Mouse (Mus musculus): Measurements from ENCODE around the gene Ablim2. TPM values are rescaled to one million over a fixed set of nuclear protein-coding genes. Genes with fewer than 3 reads are reported as not detected.

Gene Ablim2
- 10 to 100 TPM; 40.7 to 42.5 TPM for total RNA-seq (2021)
- long read RNA-seq, experiment 1, partial matches to known transcripts, result 1 of 12 reads
- long read RNA-seq, experiment 1, other reads (novel, unspliced or antisense), result 11 of 12 reads
- long read RNA-seq, experiment 2, partial matches to known transcripts, result 5 of 21 reads
- long read RNA-seq, experiment 2, other reads (novel, unspliced or antisense), result 16 of 21 reads

- Histone ChIP-seq H3K4me3 (peak within 1 kb of the TSS; percentile 94), H3K27ac (peak within 1 kb of the TSS; percentile 94)
- intact Hi-C loops (cut with DNase I), result loop anchor here (2.0 to 5.0 kb wide), 2 partner anchors 37 to 160 kb away; no protein-coding TSS in a partner anchor
- DNase-seq, result peak; percentile 96
- peak; percentile 19; the same call in 1 of the 2 replicates for TF ChIP-seq CTCF (IDR thresholded peaks at IDR 0.05)
Observed at GRCm38 (mm10) chr5:35757639-35758001, at the start of gene Ablim2. Gene Ablim2, plus strand, starts transcription at chr5:35757880.

GRCm38 (mm10) chr5:35710481-35710880 lies 47.2 kb upstream of the Ablim2 start:
- TF ChIP-seq CTCF (IDR thresholded peaks at IDR 0.05), result no peak
- intact Hi-C loops (cut with DNase I), result no loop called here
- DNase-seq, result no peak
- Histone ChIP-seq H3K27ac (no peak overlapping the region), H3K4me3 (no peak overlapping the region)

- DNase-seq, result no peak
- no peak for TF ChIP-seq CTCF (IDR thresholded peaks at IDR 0.05)
- intact Hi-C loops (cut with DNase I), result no loop called here
- H3K4me3 ChIP-seq, result no peak overlapping the region
- H3K27ac ChIP-seq, result no peak overlapping the region
Observed at GRCm38 (mm10) chr5:35710931-35711330, 46.7 kb upstream of the Ablim2 start.

- no peak for TF ChIP-seq CTCF (IDR thresholded peaks at IDR 0.05)
- H3K27ac ChIP-seq, result no peak overlapping the region
- no peak overlapping the region for H3K4me3 ChIP-seq
- intact Hi-C loops (cut with DNase I), result no loop called here
- DNase-seq, result no peak
Observed at GRCm38 (mm10) chr5:35712517-35712916, 45.2 kb upstream of the Ablim2 start.

- intact Hi-C loops (cut with DNase I), result loop anchor here (1.0 kb wide), 1 partner anchor 118 kb away; no protein-coding TSS in a partner anchor
- peak; percentile 84 for DNase-seq
- peak; percentile 80 for TF ChIP-seq CTCF (IDR thresholded peaks at IDR 0.05)
- H3K27ac ChIP-seq, result no peak overlapping the region; the same call in 1 of the 2 replicates
- H3K4me3 ChIP-seq, result no peak overlapping the region
Observed at GRCm38 (mm10) chr5:35713649-35714354, 43.9 kb upstream of the Ablim2 start.

GRCm38 (mm10) chr5:35717455-35717854 lies 40.2 kb upstream of the Ablim2 start:
- intact Hi-C loops (cut with DNase I), result loop anchor here (5.0 kb wide), 1 partner anchor 35 kb away; no protein-coding TSS in a partner anchor
- H3K27ac ChIP-seq, result no peak overlapping the region
- no peak overlapping the region for H3K4me3 ChIP-seq
- no peak for DNase-seq
- TF ChIP-seq CTCF (IDR thresholded peaks at IDR 0.05), result no peak

GRCm38 (mm10) chr5:35717946-35718345 lies 39.7 kb upstream of the Ablim2 start:
- intact Hi-C loops (cut with DNase I), result loop anchor here (5.0 kb wide), 1 partner anchor 34 kb away; no protein-coding TSS in a partner anchor
- peak; percentile 72 for TF ChIP-seq CTCF (IDR thresholded peaks at IDR 0.05)
- peak; percentile 55 for DNase-seq

GRCm38 (mm10) chr5:35718817-35719216 lies 38.9 kb upstream of the Ablim2 start:
- H3K4me3 ChIP-seq, result no peak overlapping the region
- peak; percentile 40 for DNase-seq
- intact Hi-C loops (cut with DNase I), result loop anchor here (5.0 kb wide), 1 partner anchor 33 kb away; no protein-coding TSS in a partner anchor
- H3K27ac ChIP-seq, result no peak overlapping the region
- no peak for TF ChIP-seq CTCF (IDR thresholded peaks at IDR 0.05)

More at GRCm38 (mm10) chr5:35717946-35718345, 39.7 kb upstream of the Ablim2 start:
- Histone ChIP-seq H3K4me3 (no peak overlapping the region), H3K27ac (no peak overlapping the region)

GRCm38 (mm10) chr5:35719343-35719742 lies 38.3 kb upstream of the Ablim2 start:
- Histone ChIP-seq H3K27ac (no peak overlapping the region), H3K4me3 (no peak overlapping the region)
- intact Hi-C loops (cut with DNase I), result loop anchor here (5.0 kb wide), 1 partner anchor 33 kb away; no protein-coding TSS in a partner anchor
- TF ChIP-seq CTCF (IDR thresholded peaks at IDR 0.05), result no peak
- no peak for DNase-seq

GRCm38 (mm10) chr5:35719880-35720279 lies 37.8 kb upstream of the Ablim2 start:
- no peak for TF ChIP-seq CTCF (IDR thresholded peaks at IDR 0.05)
- intact Hi-C loops (cut with DNase I), result loop anchor here (5.0 kb wide), 1 partner anchor 32 kb away; no protein-coding TSS in a partner anchor
- Histone ChIP-seq H3K27ac (no peak overlapping the region), H3K4me3 (no peak overlapping the region)
- no peak for DNase-seq

- no peak overlapping the region for H3K27ac ChIP-seq
- no peak for TF ChIP-seq CTCF (IDR thresholded peaks at IDR 0.05)
- DNase-seq, result no peak
- intact Hi-C loops (cut with DNase I), result no loop called here
- no peak overlapping the region for H3K4me3 ChIP-seq
Observed at GRCm38 (mm10) chr5:35721933-35722332, 35.7 kb upstream of the Ablim2 start.

- no peak for TF ChIP-seq CTCF (IDR thresholded peaks at IDR 0.05)
- DNase-seq, result no peak
- peak overlapping the region; percentile 35; the same call in 1 of the 2 replicates for H3K4me3 ChIP-seq
- intact Hi-C loops (cut with DNase I), result no loop called here
- H3K27ac ChIP-seq, result peak overlapping the region; percentile 31
Observed at GRCm38 (mm10) chr5:35722654-35723053, 35.0 kb upstream of the Ablim2 start.

- no peak for DNase-seq
- Histone ChIP-seq H3K4me3 (no peak overlapping the region), H3K27ac (peak overlapping the region; percentile 31)
- intact Hi-C loops (cut with DNase I), result no loop called here
- no peak for TF ChIP-seq CTCF (IDR thresholded peaks at IDR 0.05)
Observed at GRCm38 (mm10) chr5:35723900-35724299, 33.8 kb upstream of the Ablim2 start.
